Mouse (Mus musculus) forebrain, postnatal 0 days (tissue): ENCODE results near the gene Samd3. TPM values are rescaled to one million over a fixed set of nuclear protein-coding genes. Genes with fewer than 3 reads are reported as not detected.

ENCODE experiments used
- ATAC-seq: fragments of 200-750 bp; cut with Nextera tagmentation; 2 replicates; pipeline ENCODE4 v1.8.0; 2017; ENCODE audit warnings: mild to moderate bottlenecking, moderate library complexity
- DNase-seq: peaks from one replicate; pipeline ENCODE4 v3.0.0-alpha.2; 2015
- H3K27ac ChIP-seq: fragments of 300-500 bp; sonication (generic); 2 replicates; pipeline ENCODE4 v1.5.1; 2014; ENCODE audit warnings: low read depth, mild to moderate bottlenecking, antibody characterized with exemption, low read length, moderate library complexity, mixed read lengths
- H3K27me3 ChIP-seq: fragments of 300-500 bp; sonication (generic); 2 replicates; pipeline ENCODE4 v1.6.1; 2014; ENCODE audit warnings: mild to moderate bottlenecking, low read length, mixed read lengths; ENCODE audit not compliant: insufficient read depth
- H3K36me3 ChIP-seq: fragments of 300-500 bp; sonication (generic); 2 replicates; pipeline ENCODE4 v1.6.1; 2014; ENCODE audit warnings: mild to moderate bottlenecking, moderate library complexity; ENCODE audit not compliant: insufficient read depth
- H3K4me1 ChIP-seq: fragments of 300-500 bp; sonication (generic); 2 replicates; pipeline ENCODE4 v1.6.1; 2014; ENCODE audit warnings: antibody characterized with exemption; ENCODE audit not compliant: insufficient read depth
- H3K4me2 ChIP-seq: fragments of 300-500 bp; sonication (generic); 2 replicates; pipeline ENCODE4 v1.6.1; 2014; ENCODE audit warnings: low read depth, mild to moderate bottlenecking, moderate library complexity
- H3K4me3 ChIP-seq: fragments of 300-500 bp; sonication (generic); 2 replicates; pipeline ENCODE4 v1.5.1; 2014; ENCODE audit warnings: low read depth, low read length, mixed read lengths
- H3K9ac ChIP-seq: fragments of 300-500 bp; sonication (generic); 2 replicates; pipeline ENCODE4 v1.6.1; 2014; ENCODE audit warnings: mild to moderate bottlenecking
- H3K9me3 ChIP-seq: fragments of 300-500 bp; sonication (generic); 2 replicates; pipeline ENCODE4 v1.6.1; 2016; ENCODE audit warnings: low read length
- CTCF ChIP-seq: sonication (generic); IDR thresholded peaks from 2 replicates; pipeline ENCODE4 v1.5.1; 2016; ENCODE audit warnings: antibody characterized with exemption, control low read depth, low read depth
- WGBS: fragments of 180-500 bp; shearing (Covaris S2); extraction: QIAGEN DNeasy Blood & Tissue Kit; methylation state at CpG from one replicate; pipeline ENCODE4 v1.1.7; 2014; 5-methylcytosine and 5-hydroxymethylcytosine counted together
- polyA plus RNA-seq: library from polyadenylated mRNA; unstranded; fragments of >200 nt; fragmentation: Nextera tagmentation; extraction: Ambion mirVana; gene quantifications from 2 replicates; pipeline ENCODE4 v1.2.1, GENCODE M21; 2015
- total RNA-seq: library from RNA; depleted of rRNA; stranded (reverse); fragments of >200 nt; gene quantifications from 2 replicates; pipeline ENCODE4 v1.2.3, GENCODE M21; 2014; rRNA removed

Samd3 gene
- total and polyA plus RNA-seq, 2 experiments from 2014 or later: 3.4 to 3.8 TPM

DNA sequence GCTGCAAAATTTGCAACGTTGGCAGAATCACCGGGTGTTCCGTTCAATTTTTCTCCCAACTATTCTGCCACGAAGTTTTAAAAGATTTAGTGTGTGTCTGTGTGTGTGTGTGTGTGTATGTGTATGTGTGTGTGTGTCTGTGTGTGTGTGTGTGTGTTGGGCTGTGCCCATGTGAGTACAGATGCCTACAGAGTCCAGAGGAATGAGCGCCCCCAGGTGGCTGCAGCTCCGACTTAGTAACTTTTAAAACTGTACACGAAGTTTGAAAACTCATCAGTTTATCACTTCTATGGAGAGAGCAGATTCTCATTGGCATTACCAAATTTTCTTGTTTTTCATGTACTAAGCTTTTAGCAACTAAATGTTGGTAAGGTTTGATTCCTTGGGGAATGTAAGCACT is 68.1 kb downstream of the Samd3 start:
- Histone ChIP-seq H3K4me3 (no peak overlapping the region), H3K27me3 (no peaks in the 10 kb centered on the region), H3K4me1 (0 out of 2 replicates have a peak, but pooled peaks cover 3% of the 10 kb centered on the region), H3K27ac (no peak overlapping the region), H3K36me3 (peaks cover 10% of the 10 kb centered on the region), H3K9me3 (no peaks in the 10 kb centered on the region), H3K9ac (no peak overlapping the region), H3K4me2 (no peak overlapping the region)
- WGBS: 70% methylated on average over 7 of the region's 7 CpGs
- 0 out of 2 replicates have a peak, but pooled peaks have one; percentile 18 for TF ChIP-seq CTCF
- ATAC-seq: no peak
- peak; percentile 18 for DNase-seq

- DNase-seq (no peak), ATAC-seq (no peak)
- H3K9ac ChIP-seq: no peak overlapping the region
- H3K36me3 ChIP-seq: peaks cover 9% of the 10 kb centered on the region; the same call in 1 of the 2 replicates
- H3K27me3 ChIP-seq: no peaks in the 10 kb centered on the region
- H3K9me3 ChIP-seq: no peaks in the 10 kb centered on the region
- H3K4me3 ChIP-seq: no peak overlapping the region
- WGBS: 84% methylated on average over 4 of the region's 4 CpGs
- 0 out of 2 replicates have a peak, but pooled peaks cover under 1% of the 10 kb centered on the region for H3K4me1 ChIP-seq
- H3K27ac ChIP-seq: no peak overlapping the region
- TF ChIP-seq CTCF: no peak
- H3K4me2 ChIP-seq: no peak overlapping the region
Measured at GRCm38 (mm10) chr10:26302336-26302735, 72.8 kb downstream of the Samd3 start.

DNA sequence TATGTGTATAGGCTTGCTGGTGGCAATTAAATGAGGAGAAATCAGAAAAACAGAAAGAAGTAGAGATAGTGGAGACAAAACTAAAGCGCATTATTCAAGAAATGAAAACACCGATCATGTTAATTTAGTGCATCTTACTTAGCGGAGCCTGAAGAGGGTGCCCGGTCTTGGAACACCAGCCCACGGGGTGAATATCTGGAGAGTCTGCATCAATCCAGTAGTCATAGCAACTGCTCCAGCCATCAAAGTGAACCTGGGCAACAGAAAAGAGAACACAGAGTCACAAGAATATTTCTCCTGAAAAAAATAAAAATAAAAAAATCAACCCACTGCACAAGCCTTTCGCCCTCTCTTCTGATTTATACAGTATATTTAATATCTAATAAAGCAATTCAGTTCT is 74.0 kb downstream of the Samd3 start:
- H3K4me1 ChIP-seq: no peaks in the 10 kb centered on the region
- no peak overlapping the region for H3K4me3 ChIP-seq
- H3K36me3 ChIP-seq: peaks cover 17% of the 10 kb centered on the region; the same call in 1 of the 2 replicates
- no peak overlapping the region for H3K9ac ChIP-seq
- H3K4me2 ChIP-seq: no peak overlapping the region
- no peaks in the 10 kb centered on the region for H3K27me3 ChIP-seq
- WGBS: 86% methylated on average over 6 of the region's 6 CpGs
- DNase-seq (no peak), ATAC-seq (no peak)
- no peaks in the 10 kb centered on the region for H3K9me3 ChIP-seq
- no peak for TF ChIP-seq CTCF
- H3K27ac ChIP-seq: no peak overlapping the region

DNA sequence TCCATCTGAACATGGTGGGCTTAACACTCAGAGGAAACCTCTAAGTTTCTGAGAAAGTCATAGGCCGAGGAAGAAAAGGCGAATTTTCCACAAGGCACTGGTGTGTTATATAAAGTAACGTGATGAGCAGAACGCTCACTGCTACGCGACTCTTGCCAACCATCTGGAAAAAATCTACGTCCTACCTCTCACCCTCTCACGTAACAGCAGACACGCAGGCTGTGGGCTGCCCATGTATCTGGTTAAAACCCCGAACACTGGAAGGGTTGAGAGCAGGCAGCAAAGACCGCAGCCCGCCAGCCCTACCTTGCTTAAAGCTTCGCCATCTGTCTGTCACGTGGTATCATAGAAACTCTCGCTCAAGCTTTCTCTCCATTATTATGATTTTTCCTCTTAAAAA is 84.8 kb downstream of the Samd3 start:
- DNase-seq (peak; percentile 16), ATAC-seq (peak; percentile 69)

DNA sequence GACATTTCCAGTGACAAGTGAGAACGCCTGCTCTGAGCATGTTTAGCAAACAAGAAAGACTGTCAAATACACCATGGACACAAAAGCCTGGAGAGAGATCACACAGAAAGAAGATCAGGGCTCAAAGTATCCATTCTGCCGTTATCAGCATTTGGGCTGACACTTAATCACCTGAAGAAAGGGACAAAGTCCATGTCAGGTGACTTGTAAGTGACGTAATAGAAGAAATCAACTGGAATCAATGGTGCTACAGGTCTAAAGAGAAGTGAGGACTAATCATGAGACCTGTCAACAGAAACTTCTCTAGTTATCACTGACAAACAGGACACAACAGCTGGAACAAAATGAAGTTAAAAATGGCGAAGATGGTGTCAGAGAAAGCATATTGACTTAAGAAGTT is 91.2 kb downstream of the Samd3 start:
- 90% methylated on average over 4 of the region's 4 CpGs for WGBS
- no peaks in the 10 kb centered on the region for H3K27me3 ChIP-seq
- no peak overlapping the region for H3K27ac ChIP-seq
- no peaks in the 10 kb centered on the region for H3K4me1 ChIP-seq
- ATAC-seq (no peak), DNase-seq (no peak)
- no peak overlapping the region for H3K4me3 ChIP-seq
- peaks cover 27% of the 10 kb centered on the region for H3K36me3 ChIP-seq
- H3K9ac ChIP-seq: no peak overlapping the region
- no peak overlapping the region for H3K4me2 ChIP-seq
- H3K9me3 ChIP-seq: no peaks in the 10 kb centered on the region
- no peak for TF ChIP-seq CTCF

More for the DNA sequence above, 84.8 kb downstream of the Samd3 start:
- WGBS: 81% methylated on average over 15 of the region's 15 CpGs
- no peaks in the 10 kb centered on the region for H3K27me3 ChIP-seq
- no peak overlapping the region for H3K27ac ChIP-seq
- H3K9me3 ChIP-seq: no peaks in the 10 kb centered on the region
- no peak overlapping the region for H3K9ac ChIP-seq
- H3K4me2 ChIP-seq: no peak overlapping the region
- no peaks in the 10 kb centered on the region for H3K4me1 ChIP-seq
- H3K4me3 ChIP-seq: no peak overlapping the region
- H3K36me3 ChIP-seq: peaks cover 33% of the 10 kb centered on the region
- TF ChIP-seq CTCF: no peak

Other genes with a start within 250 kb of the Samd3 start
- 1.1 and 1.8 TPM in 2 replicates for gene Gm9767, start 151.5 kb upstream of the Samd3 start, total RNA-seq
- 1.5 and 2.2 TPM in 2 replicates for gene Gm9767, start 151.5 kb upstream of the Samd3 start, polyA plus RNA-seq
- 25.2 and 27.9 TPM in 2 replicates for gene Tmem200a, start 150.7 kb upstream of the Samd3 start, total RNA-seq
- gene Tmem200a, start 150.7 kb upstream of the Samd3 start, polyA plus RNA-seq: 15.0 and 20.0 TPM in 2 replicates
- gene L3mbtl3, start 146.3 kb downstream of the Samd3 start, total RNA-seq: 54.2 and 56.5 TPM in 2 replicates
- 15.0 and 19.2 TPM in 2 replicates for gene L3mbtl3, start 146.3 kb downstream of the Samd3 start, polyA plus RNA-seq